16 mouse cellular contexts compared by ENCODE assay signal in the genomic region with DNA sequence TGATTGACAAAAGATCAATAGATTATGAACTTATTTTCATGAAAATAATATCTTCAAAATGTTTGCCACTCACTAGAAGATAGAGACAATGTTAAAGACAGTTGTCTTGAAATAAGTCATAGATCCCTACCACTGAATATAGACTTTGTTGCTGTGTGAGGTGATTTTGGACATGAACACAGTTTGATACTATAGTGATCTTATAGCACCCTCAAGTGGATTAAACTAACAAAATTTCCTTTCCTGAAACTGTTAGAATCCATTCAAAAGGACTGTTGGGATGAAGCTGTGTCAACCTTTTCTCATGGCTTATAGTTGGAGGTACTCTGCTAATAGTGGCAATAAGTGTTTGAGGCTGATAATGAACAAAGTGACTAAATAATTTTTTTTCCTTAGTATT. TPM values are rescaled to one million over a fixed set of nuclear protein-coding genes. Genes with fewer than 3 reads are reported as not detected.
A peak's percentile ranks its signal among the peaks of the same experiment; 100 is the strongest.
DNase-seq lines count a peak whose midpoint lies in the region; ATAC-seq and TF ChIP-seq lines count a peak whose summit lies in the region.
"Had no signal": no experiment of that assay in that cellular context is flagged by ENCODE, and none has a peak within 500 bp of the region (broad histone marks: within the 10 kb centered on the region; RNA-seq: fewer than 3 reads in every experiment).

No protein-coding gene starts in this region.

- H3K4me3 ChIP-seq in hindbrain, embryonic 11.5 days (ENCODE audit: low read depth, low read length): no peak overlapping the region
- no peak overlapping the region for H3K4me3 ChIP-seq in hindbrain, embryonic 12.5 days
- no peak overlapping the region for H3K4me3 ChIP-seq in midbrain, embryonic 15.5 days
- H3K4me3 ChIP-seq in midbrain, embryonic 13.5 days (replicated peaks): no peak overlapping the region
- H3K4me3 ChIP-seq in cortical plate, adult 2 months (ENCODE audit: insufficient read depth, low read length): no peak overlapping the region
- H3K4me3 ChIP-seq: limb, embryonic 12.5 days; neural tube, embryonic 13.5 days had no signal

- H3K27me3 ChIP-seq in hindbrain, embryonic 11.5 days (ENCODE audit: control insufficient read depth, insufficient read depth, low read length): no peaks in the 10 kb centered on the region
- H3K27me3 ChIP-seq in hindbrain, embryonic 12.5 days: no peaks in the 10 kb centered on the region
- H3K27me3 ChIP-seq in midbrain, embryonic 15.5 days (replicated peaks): no peaks in the 10 kb centered on the region
- H3K27me3 ChIP-seq in midbrain, embryonic 13.5 days: 0 out of 2 replicates have a peak, but pooled peaks cover 3% of the 10 kb centered on the region
- H3K27me3 ChIP-seq in splenic B cell, adult 2 months (ENCODE audit: control insufficient read depth, insufficient read depth, low read length, poor library complexity, severe bottlenecking): no peaks in the 10 kb centered on the region; the same call in 1 of the 2 replicates
- H3K27me3 ChIP-seq: limb, embryonic 12.5 days; neural tube, embryonic 13.5 days had no signal

- no peaks in the 10 kb centered on the region for H3K9me3 ChIP-seq in hindbrain, embryonic 11.5 days (ENCODE audit: control insufficient read depth, low read length)
- no peaks in the 10 kb centered on the region for H3K9me3 ChIP-seq in hindbrain, embryonic 12.5 days (replicated peaks)
- H3K9me3 ChIP-seq in midbrain, embryonic 15.5 days: no peaks in the 10 kb centered on the region
- no peaks in the 10 kb centered on the region for H3K9me3 ChIP-seq in midbrain, embryonic 13.5 days
- H3K9me3 ChIP-seq: limb, embryonic 12.5 days; neural tube, embryonic 13.5 days had no signal

- TF ChIP-seq POLR2A in cortical plate, adult 2 months (IDR thresholded peaks at IDR 0.05; ENCODE audit: extremely low read depth, insufficient read depth, low read length): no peak

- intact Hi-C loops in left cerebral cortex, postnatal 36 days (cut with DNase I): loop anchor here (2.0 to 10.0 kb wide), 4 partner anchors 484 to 880 kb away; partner anchors contain the start of gene Pex5l

- no peak for ATAC-seq in hindbrain, embryonic 11.5 days (ENCODE audit: low FRiP score)
- no peak for ATAC-seq in hindbrain, embryonic 12.5 days (ENCODE audit: low FRiP score)
- ATAC-seq in midbrain, embryonic 15.5 days (replicated peaks): 0 out of 2 replicates have a peak, but pooled peaks have one; percentile 56
- no peak for ATAC-seq in midbrain, embryonic 13.5 days

- peak; percentile 7 for DNase-seq in hindbrain, embryonic 11.5 days (ENCODE audit: low spot score)
- peak; percentile 47 for DNase-seq in splenic B cell, adult 2 months (ENCODE audit: low read depth, low spot score)
- no peak for DNase-seq in natural killer cell, adult 2 months (ENCODE audit: low spot score in 2 of 2)
- DNase-seq in left cerebral cortex, postnatal 36 days (ENCODE audit: low spot score in 2 of 2): no peak
- DNase-seq: adrenal gland, adult 8-10 months; cerebellum, adult 11-12 months; gastrocnemius, postnatal 36 days; heart, postnatal 4 days had no signal

- TF ChIP-seq CTCF in cortical plate, adult 2 months (IDR thresholded peaks at IDR 0.05; ENCODE audit: extremely low read depth, insufficient read depth, low read length): peak; percentile 16; the same call in 1 of the 2 replicates

- no peak overlapping the region for H3K4me2 ChIP-seq in hindbrain, embryonic 11.5 days (replicated peaks; ENCODE audit: low read depth, low read length)
- H3K4me2 ChIP-seq in hindbrain, embryonic 12.5 days (replicated peaks): no peak overlapping the region
- H3K4me2 ChIP-seq in midbrain, embryonic 15.5 days: no peak overlapping the region
- no peak overlapping the region for H3K4me2 ChIP-seq in midbrain, embryonic 13.5 days (replicated peaks)
- H3K4me2 ChIP-seq: limb, embryonic 12.5 days; neural tube, embryonic 13.5 days had no signal

- no peak overlapping the region for H3K27ac ChIP-seq in hindbrain, embryonic 11.5 days (ENCODE audit: low read depth, low read length)
- H3K27ac ChIP-seq in hindbrain, embryonic 12.5 days: no peak overlapping the region
- H3K27ac ChIP-seq in midbrain, embryonic 15.5 days: no peak overlapping the region
- no peak overlapping the region for H3K27ac ChIP-seq in midbrain, embryonic 13.5 days
- H3K27ac ChIP-seq in cortical plate, adult 2 months (ENCODE audit: insufficient read depth, low read length): no peak overlapping the region
- H3K27ac ChIP-seq: limb, embryonic 12.5 days; macrophage; neural tube, embryonic 13.5 days had no signal

- H3K9ac ChIP-seq in hindbrain, embryonic 11.5 days (ENCODE audit: low read depth, low read length): no peak overlapping the region
- no peak overlapping the region for H3K9ac ChIP-seq in hindbrain, embryonic 12.5 days
- H3K9ac ChIP-seq in midbrain, embryonic 15.5 days: no peak overlapping the region
- H3K9ac ChIP-seq in midbrain, embryonic 13.5 days (replicated peaks): no peak overlapping the region
- H3K9ac ChIP-seq: limb, embryonic 12.5 days; neural tube, embryonic 13.5 days had no signal

- no peaks in the 10 kb centered on the region for H3K36me3 ChIP-seq in hindbrain, embryonic 11.5 days (ENCODE audit: control insufficient read depth, insufficient read depth, low read length)
- no peaks in the 10 kb centered on the region for H3K36me3 ChIP-seq in hindbrain, embryonic 12.5 days
- no peaks in the 10 kb centered on the region for H3K36me3 ChIP-seq in midbrain, embryonic 15.5 days (replicated peaks)
- no peaks in the 10 kb centered on the region for H3K36me3 ChIP-seq in midbrain, embryonic 13.5 days
- no peaks in the 10 kb centered on the region for H3K36me3 ChIP-seq in splenic B cell, adult 2 months (ENCODE audit: control insufficient read depth, insufficient read depth, low read length, poor library complexity, severe bottlenecking)
- H3K36me3 ChIP-seq: limb, embryonic 12.5 days; neural tube, embryonic 13.5 days had no signal

- H3K4me1 ChIP-seq in hindbrain, embryonic 11.5 days (replicated peaks; ENCODE audit: control insufficient read depth, insufficient read depth, low read length): no peaks in the 10 kb centered on the region
- no peaks in the 10 kb centered on the region for H3K4me1 ChIP-seq in hindbrain, embryonic 12.5 days
- H3K4me1 ChIP-seq in midbrain, embryonic 15.5 days: no peaks in the 10 kb centered on the region
- no peaks in the 10 kb centered on the region for H3K4me1 ChIP-seq in midbrain, embryonic 13.5 days (replicated peaks)
- no peaks in the 10 kb centered on the region for H3K4me1 ChIP-seq in cortical plate, adult 2 months (ENCODE audit: control insufficient read depth, insufficient read depth, low read length)
- H3K4me1 ChIP-seq: limb, embryonic 12.5 days; neural tube, embryonic 13.5 days had no signal

RNA-seq across cellular contexts. Expression of gene Ttc14, which starts 8.7 kb away (rescaled TPM):
- polyA plus RNA-seq in hindbrain, embryonic 11.5 days (2014; fragmentation: Nextera tagmentation; extraction: Ambion mirVana): 62.7 and 82.3 TPM in 2 replicates
- polyA plus RNA-seq in hindbrain, embryonic 12.5 days (2016; fragmentation: Nextera tagmentation; extraction: Ambion mirVana): 80.2 and 81.6 TPM in 2 replicates
- 72.2 and 74.1 TPM in 2 replicates for polyA plus RNA-seq in midbrain, embryonic 15.5 days (2015; fragmentation: Nextera tagmentation; extraction: Ambion mirVana)
- 69.3 and 73.4 TPM in 2 replicates for polyA plus RNA-seq in midbrain, embryonic 13.5 days (2015; fragmentation: Nextera tagmentation; extraction: Ambion mirVana)
- 72.0 and 82.5 TPM in 2 replicates for polyA plus RNA-seq in cortical plate, adult 2 months (2012; rRNA removed)
- total RNA-seq in left cerebral cortex, postnatal 36 days (2021): 10 to 100 TPM; 57.1 to 93.7 TPM

RNA-seq across cellular contexts. Expression of gene Ccdc39, which starts 53.1 kb away (rescaled TPM):
- polyA plus RNA-seq in hindbrain, embryonic 11.5 days (2014; fragmentation: Nextera tagmentation; extraction: Ambion mirVana): 11.5 and 13.5 TPM in 2 replicates
- 12.4 and 14.8 TPM in 2 replicates for polyA plus RNA-seq in hindbrain, embryonic 12.5 days (2016; fragmentation: Nextera tagmentation; extraction: Ambion mirVana)
- polyA plus RNA-seq in midbrain, embryonic 15.5 days (2015; fragmentation: Nextera tagmentation; extraction: Ambion mirVana): 17.5 and 19.5 TPM in 2 replicates
- 13.7 and 14.1 TPM in 2 replicates for polyA plus RNA-seq in midbrain, embryonic 13.5 days (2015; fragmentation: Nextera tagmentation; extraction: Ambion mirVana)
- 57.5 and 63.0 TPM in 2 replicates for polyA plus RNA-seq in cortical plate, adult 2 months (2012; rRNA removed)
- total RNA-seq in left cerebral cortex, postnatal 36 days (2021): 10 to 100 TPM; 16.7 to 39.2 TPM
- polyA plus RNA-seq: small intestine, adult 2 months had no signal

Comparison
In these comparisons a context has a peak if more than half of its experiments do, and no peak if none do; other contexts are left out.
1. DNase-seq: peak in hindbrain, embryonic 11.5 days (single experiment) and splenic B cell, adult 2 months (single experiment); none in natural killer cell, adult 2 months (0 of 2) and left cerebral cortex, postnatal 36 days (0 of 2).